Mouse (Mus musculus): ENCODE results near the gene Bcl7a.
A peak's percentile ranks its signal among the peaks of the same experiment; 100 is the strongest.

Bcl7a gene

DNA sequence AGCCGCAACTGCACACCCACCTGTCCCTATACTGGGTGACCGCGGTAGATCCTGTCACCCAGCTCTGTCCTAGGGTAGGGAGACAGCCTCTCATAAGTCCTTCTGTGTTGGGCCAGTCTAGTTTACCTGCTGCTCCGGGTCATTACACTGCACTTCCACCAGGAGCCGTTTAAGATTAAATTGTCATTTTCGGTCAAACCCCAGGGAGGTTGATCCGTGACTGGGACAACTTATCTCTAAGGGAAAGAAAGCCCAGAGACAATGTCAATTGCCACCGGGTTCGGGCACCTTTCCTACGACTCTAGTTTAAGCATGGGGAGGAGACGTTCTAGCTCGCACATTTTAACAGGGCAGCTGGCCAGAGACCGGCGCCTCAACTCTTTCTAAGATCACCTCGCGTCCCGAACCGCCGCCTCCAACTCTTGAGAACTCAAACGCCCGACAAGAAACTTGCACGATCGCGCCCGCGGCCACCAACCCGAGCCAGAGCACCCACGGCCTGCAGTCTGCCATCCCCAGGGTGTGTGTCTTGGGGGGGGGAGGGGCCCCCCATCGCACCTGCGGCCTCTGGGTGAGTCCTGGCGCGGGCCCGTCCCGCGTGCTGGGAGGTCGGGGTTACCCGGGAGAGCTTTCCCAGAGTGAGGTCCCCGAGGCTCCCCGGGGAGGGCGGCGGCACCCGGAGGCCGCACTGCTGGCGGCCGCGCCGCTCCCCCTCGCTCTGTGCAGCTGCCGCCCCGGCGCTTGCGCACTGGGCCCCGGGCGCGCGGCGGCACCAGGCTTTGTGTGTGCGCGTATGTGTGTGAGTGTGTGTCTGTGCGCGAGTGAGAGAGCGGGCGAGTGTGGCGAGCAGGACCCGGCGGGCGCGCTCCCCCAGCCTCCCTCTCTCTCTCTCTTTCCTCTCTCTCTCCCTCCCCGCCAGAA is at the start of gene Bcl7a:
TSS of gene Bcl7a (plus strand) at position 128 of the 921 bp plus-strand sequence.
- peak; percentile 87 to 91 for DNase-seq (ENCODE audit: low spot score in 2 of 2)

DNA sequence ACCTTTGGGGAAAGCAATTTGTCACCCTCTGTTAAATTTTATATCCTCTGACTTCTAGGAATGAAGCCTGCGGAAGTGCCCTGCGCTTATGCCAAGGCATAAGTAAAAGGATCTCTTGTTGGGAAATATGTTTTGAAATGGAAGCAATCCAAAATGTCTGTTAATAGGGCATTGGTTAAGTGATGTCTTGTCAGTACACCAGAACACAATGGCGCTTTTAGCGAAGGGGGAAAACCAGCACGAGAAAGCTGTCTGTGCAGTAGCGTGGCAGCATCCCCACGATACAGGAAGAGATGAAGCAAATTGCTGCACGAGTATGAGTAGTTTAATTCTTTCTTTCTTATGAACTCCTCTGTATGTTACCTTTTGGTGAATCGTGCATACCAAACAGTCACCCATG is 49.0 kb upstream of the Bcl7a start:
- no peak for DNase-seq (ENCODE audit: low spot score in 2 of 2)

DNA sequence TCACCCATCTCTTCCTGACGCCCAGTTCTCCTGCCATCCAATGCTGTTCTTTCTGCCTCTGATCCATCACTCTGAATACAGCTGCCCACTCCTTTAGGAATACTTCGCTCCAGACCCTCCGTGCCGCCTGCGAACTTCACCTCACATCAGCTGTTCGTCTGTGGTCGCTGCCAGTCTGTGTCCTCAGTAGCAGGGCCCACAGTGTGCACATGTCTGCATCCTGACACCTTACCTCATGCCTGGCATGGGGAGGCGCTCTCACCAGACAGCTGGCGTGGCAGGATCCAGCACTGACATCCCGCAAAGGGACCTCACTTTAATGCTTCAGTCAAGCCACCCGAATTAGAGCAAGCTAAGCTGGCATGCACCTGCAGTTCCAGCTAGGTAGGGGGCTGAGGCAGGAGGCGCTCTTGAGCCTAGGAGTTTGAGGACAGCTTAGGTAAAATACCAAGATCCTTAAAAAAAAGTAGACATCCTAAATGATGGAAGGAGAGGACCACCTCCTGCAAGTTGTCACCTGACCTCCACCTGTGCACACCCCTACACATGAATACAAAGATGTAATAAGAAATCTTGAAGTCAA is 47.3 kb upstream of the Bcl7a start:
- no peak for DNase-seq (ENCODE audit: low spot score in 2 of 2)

DNA sequence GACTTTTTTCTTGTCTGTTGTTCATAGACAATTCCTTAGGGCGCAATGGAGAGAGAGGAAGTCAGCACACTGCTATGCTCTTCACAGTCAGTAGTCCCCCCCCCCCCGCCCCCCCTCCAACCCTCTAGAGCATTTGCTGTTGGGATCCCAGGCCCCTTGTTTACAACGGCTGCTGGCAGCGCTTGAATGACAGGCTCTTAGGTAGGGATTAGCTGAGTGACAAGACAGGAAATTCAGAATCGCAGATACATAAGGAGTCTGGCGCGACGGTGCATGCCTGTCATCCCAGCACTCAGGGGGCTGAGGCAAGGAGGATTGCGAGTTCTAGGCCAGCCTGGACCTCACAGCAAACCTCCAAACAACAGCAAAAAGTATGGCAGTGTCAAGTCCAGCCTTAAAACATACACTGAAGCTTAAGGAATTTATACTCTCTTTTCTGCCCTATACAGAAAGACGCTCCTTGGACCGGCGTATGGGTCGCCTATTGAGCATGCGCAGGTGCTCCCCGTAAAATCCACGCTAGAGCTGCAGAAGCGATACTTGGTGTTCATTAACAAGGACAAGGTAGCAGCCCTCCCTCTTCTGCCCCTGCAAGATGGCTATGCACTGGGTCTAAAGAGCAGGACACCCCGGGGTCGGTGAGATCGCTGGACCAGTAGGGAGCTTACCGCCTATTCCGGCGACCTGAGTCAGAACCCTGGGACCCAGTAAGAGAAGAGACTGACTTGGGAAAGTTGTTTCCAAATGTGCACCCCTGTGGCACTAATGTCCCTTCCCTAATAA is 46.5 kb upstream of the Bcl7a start:
- DNase-seq (ENCODE audit: low spot score in 2 of 2), result no peak

DNA sequence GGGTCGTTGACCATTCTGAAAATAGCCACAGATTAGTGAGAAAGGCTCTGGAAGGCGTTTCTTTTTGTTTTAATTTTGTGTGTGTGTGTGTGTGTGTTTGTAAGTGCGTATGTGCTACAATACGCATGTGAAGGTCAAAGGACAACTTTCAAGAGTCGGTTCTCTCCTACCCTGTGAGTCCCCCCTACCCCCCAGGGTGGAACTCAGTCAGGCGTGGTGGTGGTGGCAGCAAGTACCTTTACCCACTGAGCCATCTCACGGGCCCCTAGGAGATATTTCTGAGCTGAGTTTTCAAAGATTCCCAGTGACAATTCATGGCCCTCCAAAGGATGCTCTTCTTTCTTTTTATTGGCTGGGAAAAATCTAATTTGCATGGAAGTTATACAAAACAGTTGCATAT is 45.8 kb upstream of the Bcl7a start:
- no peak for DNase-seq (ENCODE audit: low spot score in 2 of 2)

DNA sequence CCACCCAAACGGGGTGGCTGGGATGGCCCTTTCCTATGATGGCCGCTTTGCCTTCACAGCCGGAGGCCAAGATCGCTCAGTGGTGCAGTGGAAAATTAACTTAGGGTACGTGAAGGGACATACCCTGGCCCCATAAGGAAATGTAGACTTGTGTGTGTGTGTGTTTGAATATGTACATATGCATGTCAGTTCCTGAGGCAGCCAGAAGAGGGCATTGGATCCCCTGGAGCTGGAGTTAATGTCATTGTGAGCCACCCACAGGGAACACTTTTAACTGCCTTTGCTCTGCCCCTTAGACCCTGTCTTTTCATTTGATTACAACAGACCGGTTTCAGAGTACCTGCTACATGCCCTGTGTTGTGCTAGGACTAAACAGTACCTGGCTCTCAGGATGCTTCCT is 45.1 kb upstream of the Bcl7a start:
- no peak for DNase-seq (ENCODE audit: low spot score in 2 of 2)

DNA sequence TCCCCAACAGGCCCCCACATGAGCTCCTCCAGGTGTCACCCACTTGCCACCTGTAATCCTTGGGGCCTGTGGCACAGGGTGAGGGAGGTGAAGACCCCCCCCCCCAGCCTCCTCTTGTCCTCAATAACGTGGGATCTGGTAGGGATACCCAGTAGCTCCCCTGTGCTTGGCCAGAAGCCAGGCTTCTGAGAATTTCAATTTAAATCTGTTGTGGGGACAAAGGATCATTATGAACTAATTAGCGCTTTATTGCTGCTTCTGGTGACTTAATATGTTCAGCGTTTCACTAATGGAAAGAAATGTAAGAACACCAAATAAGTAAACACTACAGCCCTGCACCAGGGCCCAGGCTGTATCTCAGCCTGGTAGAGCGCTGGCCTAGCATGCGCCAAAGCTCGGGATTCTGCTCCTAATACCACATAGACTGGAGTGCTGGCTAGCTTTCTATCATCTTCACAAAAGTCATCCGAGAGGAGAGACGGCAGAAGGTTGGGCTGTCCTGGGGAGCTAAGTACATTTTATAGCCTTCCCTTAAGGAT is 43.1 kb upstream of the Bcl7a start:
- DNase-seq (ENCODE audit: low spot score in 2 of 2), result no peak

DNA sequence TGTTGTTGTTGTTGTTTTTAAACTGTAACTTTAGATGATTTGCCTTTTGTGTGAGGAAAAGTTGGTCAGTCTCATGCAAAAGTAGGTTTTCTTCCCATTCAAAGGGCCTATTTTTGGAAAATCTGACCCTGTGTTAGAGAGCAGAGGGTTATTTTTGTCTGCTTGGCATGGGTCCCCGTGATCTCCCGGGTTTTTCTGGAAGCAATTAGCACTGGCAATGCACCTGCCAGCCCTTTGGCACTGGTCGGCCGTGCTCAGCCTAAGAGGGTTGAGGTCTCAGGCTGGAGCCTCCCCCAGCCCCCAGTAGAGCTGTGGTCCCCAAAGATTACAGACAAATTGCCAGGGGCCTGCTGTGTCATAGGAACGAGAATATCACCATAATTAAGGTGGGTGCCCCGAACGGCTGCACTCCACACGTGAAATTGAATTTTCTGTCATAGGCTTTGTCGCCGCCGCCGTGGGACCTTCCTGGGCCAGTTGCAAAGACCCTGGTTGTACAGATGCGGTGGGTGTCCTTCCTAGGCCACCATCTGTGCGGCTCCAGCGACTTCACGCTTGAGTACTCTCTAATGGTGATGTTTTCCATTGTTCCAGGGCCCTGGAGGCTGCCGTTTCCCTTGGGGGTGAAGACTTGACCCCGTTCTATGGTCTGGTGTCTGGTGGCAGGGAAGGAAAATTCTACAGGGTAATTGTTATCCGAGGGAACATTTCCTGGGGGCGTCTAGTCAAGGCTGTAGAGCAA is 41.7 kb upstream of the Bcl7a start:
- peak; percentile 24 to 48 for DNase-seq (ENCODE audit: low spot score in 2 of 2)

DNA sequence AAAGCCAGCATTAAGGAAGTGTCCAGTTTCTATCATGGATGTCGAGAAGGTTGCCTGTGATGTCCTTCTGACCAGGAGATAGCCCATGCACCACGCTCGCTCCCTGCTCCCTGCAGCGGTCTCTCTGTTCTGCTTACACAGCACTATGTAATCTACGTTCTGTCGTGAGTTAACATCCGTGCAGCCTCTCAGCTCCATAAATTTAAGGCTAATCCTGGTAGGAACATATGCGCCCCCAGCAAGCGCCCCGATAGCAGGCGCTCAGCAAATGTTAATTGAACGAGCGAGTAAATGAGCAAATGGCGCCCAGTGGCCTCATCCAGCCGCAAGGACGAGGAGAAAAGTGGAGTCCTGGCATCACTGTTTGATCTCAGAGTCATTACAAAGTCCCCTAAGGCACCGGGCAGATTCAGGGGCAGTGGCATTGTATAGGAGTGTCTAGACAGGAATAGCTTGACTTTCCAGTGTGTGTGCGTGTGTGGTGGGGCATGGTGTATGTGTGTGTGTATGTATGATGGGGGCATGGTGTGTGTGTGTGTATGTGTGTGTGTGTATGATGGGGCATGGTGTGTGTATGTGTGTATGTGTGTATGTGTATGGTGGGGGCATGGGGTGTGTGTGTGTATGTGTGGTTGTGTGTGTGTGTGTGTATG is 35.9 kb upstream of the Bcl7a start:
- no peak for DNase-seq (ENCODE audit: low spot score in 2 of 2)

DNA sequence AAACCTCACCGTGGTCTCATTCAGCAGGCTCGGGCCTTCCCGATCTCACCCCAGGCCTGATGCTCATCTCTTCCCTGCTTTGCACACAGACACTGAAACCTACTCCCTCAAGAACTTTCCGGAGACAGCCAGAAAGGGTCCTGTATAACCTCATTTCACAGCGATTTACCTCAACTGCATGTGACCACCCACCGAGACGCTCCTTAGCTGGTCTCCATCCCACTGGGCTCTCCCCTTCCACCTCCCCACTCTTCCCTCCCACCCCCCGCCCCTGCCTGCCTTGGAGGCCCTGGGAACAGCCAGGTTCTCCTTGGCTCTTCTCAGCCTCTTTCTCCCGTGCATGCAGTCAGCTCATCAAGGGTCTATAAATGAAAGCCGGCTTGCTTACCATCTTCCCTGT is 33.8 kb upstream of the Bcl7a start:
- no peak for DNase-seq (ENCODE audit: low spot score in 2 of 2)

DNA sequence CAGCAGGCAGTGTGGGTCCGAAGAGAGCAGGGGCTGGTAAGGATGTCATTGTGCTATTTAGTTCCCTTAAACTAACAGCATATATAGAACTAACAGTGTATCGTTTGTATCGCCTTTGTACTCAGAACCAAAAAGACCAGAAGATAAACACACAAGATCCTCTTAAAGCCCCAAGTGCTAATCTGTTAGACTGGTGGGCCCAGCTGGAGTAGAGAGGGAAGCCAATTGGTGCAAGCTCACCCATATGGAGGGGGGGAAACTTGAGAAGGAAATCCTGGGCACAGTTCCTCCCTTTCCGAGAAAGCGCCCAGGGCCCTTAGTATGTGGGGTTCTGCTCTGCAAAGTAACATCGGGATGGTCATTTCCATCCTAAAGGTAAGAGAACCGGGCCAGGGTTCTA is 33.4 kb upstream of the Bcl7a start:
- no peak for DNase-seq (ENCODE audit: low spot score in 2 of 2)

DNA sequence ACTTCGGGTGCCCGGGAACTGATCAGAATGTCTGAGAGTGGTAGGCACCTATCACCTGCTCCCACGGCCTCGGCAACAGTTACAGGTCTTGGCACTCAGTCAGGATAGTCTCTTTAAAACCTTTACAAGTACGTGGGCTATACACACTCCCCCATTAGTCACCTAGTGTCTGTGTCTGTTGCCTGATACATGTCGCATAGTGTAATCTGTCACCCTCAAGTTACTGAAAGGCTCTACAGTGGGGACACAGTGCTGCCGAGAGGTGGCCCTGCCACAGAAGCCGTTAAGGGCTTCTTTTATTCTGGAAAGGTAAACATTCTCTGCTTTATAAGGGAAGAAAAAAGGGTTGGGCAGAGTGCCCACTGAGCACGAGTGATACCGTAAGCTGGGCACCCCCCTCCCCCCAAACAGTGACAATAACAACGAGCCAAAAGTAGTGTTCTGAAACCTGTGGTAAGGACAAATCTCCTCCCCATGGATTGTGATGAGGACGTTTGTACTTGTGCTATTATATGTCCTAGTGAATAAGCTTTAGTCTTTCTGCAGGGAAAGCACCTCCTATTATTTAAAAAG is 30.5 kb upstream of the Bcl7a start:
- no peak for DNase-seq (ENCODE audit: low spot score in 2 of 2)

DNA sequence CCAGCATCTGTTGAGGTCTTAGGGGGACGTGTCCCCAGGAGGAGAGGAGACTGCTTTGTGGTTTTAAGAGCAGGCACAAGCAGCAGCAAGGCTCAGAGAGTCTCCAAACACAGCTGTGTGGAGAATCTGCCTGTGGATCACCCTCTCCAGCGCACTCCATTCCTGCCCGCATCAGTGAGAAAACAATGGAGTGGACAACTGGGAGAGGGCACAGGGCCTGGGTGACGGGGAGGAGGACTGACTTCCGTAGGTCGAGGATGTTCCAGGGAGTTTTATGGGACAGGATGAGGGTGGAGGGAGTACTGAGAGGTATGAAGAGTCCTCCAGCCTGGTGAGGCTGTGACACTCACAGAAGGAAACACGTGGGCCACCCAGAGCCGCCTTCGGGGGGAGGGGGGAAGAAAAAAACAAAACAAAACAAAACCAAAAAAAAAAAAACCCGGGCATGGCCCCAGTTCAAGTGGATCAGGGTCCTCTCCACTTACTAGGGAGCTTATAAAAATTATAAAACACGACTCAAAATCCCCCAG is 29.7 kb upstream of the Bcl7a start:
- no peak for DNase-seq (ENCODE audit: low spot score in 2 of 2)

DNA sequence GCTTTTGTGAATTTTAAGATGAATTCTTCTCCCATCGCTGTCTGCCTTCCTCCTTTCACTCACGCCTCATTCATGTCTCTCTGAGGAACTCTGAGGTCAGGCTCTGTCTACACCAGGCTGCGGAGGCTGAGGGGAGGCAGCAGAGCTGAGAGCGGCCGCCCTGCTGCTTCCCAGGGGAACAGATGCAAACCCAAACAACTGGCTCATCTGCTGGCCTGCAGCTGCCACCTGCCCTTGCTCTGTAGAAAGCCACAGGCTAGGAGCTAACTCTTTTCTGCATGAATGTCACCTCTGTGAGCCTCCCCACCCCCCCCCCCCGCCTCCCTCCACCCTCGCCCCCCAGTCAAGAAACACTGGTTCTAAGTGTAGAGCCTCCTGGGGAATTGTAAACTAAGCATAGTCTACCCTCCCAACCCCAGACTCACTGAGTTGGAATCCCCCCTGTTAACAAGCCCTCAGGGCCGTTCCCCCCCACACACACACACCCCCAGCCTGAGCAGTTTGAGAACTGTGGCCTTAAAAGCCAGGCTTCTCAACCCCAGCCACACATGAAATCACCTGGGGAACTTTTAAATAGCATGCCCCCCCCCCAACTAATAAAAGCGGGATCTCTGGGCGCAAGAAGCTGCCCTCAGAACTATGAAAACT is 28.3 kb upstream of the Bcl7a start:
- no peak for DNase-seq (ENCODE audit: low spot score in 2 of 2)

DNA sequence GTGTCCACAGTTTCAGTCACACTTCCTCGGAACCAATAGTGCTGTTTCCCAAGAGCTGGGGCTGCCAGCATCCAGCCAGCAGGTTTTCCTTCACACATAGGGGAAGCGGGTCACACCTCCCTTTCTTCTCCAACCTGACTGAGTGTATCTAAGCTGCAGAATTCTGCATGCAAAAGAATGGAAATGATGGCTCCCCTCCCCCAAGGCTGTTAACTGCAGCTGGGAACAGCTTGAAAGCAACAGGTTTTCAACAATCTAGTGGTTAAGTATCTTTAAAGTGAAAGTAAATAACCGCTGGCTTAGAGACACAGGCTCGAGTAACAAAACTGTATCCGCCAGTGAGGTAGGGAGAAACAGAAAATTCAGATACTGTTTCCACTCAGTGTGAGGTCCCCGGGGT is 25.6 kb upstream of the Bcl7a start:
- DNase-seq (ENCODE audit: low spot score in 2 of 2), result peak; percentile 21 to 24

DNA sequence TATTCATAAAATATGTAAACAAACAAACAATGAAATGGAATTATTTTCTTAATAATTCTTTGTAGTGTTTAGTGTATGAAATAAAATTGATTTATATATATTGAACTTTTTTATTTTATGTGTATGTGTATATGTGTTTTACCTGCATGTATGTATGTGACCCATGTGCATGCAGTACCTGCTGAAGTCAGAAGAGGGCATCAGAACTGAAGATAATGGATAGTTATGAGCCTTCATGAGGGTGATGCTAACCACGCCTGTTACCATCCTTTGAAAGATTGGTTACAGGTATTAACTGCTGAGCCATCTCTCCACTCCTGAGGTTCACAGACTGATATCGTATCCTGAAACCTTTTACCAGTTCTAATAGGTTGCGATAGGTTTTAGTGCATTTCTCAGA is 23.5 kb upstream of the Bcl7a start:
- DNase-seq (ENCODE audit: low spot score in 2 of 2), result no peak

DNA sequence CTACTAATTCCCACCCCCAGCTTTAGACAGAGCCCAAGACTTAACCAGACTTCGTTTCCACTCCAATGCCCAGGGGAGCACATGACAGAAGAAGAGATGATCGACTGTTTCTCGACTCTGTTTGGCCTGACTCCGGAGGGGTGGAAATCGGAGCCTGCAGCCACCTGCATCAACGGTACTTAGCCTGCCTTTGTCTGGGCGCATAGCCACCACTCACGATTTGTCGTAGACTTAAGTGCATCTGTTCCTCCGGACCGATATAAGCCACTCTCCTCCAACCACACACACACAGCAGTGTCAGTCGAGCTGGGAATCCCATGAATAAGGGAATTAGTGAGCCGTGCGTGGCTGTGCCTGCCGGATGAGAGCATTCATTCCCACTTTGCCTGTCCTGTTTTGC is 19.4 kb upstream of the Bcl7a start:
- no peak for DNase-seq (ENCODE audit: low spot score in 2 of 2)

DNA sequence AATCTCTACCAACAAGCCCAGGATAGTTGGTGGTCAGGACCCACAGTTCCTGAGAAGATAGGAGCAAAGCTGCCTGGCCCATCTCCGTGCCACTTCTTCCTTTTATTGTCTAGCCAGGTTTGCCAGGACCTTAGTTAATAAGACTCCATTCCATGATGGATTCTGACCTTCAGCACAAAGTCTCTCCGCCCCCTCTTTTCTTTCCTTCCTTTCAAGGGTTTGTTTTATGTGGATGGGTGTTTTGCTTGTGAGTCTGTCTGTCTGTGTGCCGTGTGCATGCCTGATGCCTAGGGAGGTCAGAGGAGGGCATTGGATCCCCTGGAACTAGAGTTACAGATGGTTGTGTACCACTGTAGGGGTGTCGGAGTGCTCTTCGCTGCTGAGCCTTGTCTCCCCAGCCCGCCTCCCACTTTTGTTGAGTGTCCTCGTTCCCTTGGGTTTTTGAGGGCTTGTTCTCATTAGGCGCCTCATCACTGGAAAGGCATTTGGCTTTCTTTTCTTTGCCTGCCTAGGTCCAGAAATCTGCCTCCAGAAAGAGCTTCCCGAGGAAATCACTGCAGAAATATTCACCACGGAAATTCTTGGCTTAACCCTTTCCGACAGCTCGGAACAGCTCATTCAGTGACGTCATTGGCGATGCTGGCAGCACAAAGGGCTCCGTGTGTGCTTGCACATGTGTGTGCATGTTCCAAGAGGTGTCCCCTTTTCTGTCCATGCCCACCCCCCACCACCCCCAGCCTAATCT is 17.5 kb upstream of the Bcl7a start:
- peak; percentile 53 to 58 for DNase-seq (ENCODE audit: low spot score in 2 of 2)

DNA sequence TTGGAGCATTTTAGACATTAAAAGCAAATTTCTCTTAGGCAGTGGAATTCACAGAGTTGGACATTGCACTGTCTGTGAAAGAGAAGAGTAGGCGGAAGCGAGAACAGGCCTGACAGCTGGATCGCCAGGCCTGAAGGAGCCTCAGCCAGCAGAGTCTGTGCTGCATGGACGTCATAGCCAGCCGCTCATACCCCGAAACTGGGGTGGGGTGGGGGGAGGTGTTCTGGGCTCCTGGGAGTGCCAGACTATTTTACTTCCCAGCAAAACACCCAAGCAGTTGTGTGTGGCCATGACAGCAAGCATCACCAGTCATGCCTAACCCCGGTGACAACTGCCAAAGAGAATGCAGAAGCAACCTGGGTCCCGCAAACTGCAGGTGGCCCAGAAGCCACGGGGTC is 16.9 kb upstream of the Bcl7a start:
- peak; percentile 26 to 51 for DNase-seq (ENCODE audit: low spot score in 2 of 2)

Measured in heart, adult 9 months (tissue).